Mouse (Mus musculus) mouse trophoblast stem cell (cell line): Measurements from ENCODE around the gene Tmem160.

Source experiments
- in situ Hi-C, 2 experiments: fragments of 300-500 bp; cut with MseI, MboI; formaldehyde crosslinking; loops; 2 replicates in 1 of 2; 3 replicates in 1 of 2; pipeline ENCODE4 v1.15.1; 2025

Gene Tmem160

GRCm38 (mm10) chr7:16452587-16453073 is at the start of gene Tmem160:
TSS of gene Tmem160 (plus strand) at chr7:16452779.
- in situ Hi-C loops, result no loop called here

- in situ Hi-C loops, result no loop called here
These were observed 49.3 kb upstream of the Tmem160 start for GRCm38 (mm10) chr7:16402968-16403948.

- in situ Hi-C loops, result no loop called here
These were observed 48.1 kb upstream of the Tmem160 start for GRCm38 (mm10) chr7:16404315-16405072.

GRCm38 (mm10) chr7:16405073-16405455 is 47.5 kb upstream of the Tmem160 start:
- in situ Hi-C loops, result no loop called here

- in situ Hi-C loops, result no loop called here
These were observed 46.8 kb upstream of the Tmem160 start for GRCm38 (mm10) chr7:16405516-16406351.

GRCm38 (mm10) chr7:16406978-16407377 is 45.6 kb upstream of the Tmem160 start:
- in situ Hi-C loops, result no loop called here

GRCm38 (mm10) chr7:16411100-16411499 is 41.5 kb upstream of the Tmem160 start:
- in situ Hi-C loops, result no loop called here

- in situ Hi-C loops, result no loop called here
These were observed 40.2 kb upstream of the Tmem160 start for GRCm38 (mm10) chr7:16412220-16412896.

GRCm38 (mm10) chr7:16412930-16413329 is 39.6 kb upstream of the Tmem160 start:
- in situ Hi-C loops, result no loop called here

GRCm38 (mm10) chr7:16415426-16415825 is 37.2 kb upstream of the Tmem160 start:
- in situ Hi-C loops, result no loop called here

GRCm38 (mm10) chr7:16417141-16417771 is 35.3 kb upstream of the Tmem160 start:
- in situ Hi-C loops, result no loop called here

GRCm38 (mm10) chr7:16418713-16419112 is 33.9 kb upstream of the Tmem160 start:
- in situ Hi-C loops, result no loop called here

GRCm38 (mm10) chr7:16420493-16421118 is 32.0 kb upstream of the Tmem160 start:
- in situ Hi-C loops, result no loop called here

GRCm38 (mm10) chr7:16422222-16422856 is 30.2 kb upstream of the Tmem160 start:
- in situ Hi-C loops, result no loop called here

- in situ Hi-C loops, result no loop called here
These were observed 28.8 kb upstream of the Tmem160 start for GRCm38 (mm10) chr7:16423731-16424130.

GRCm38 (mm10) chr7:16425721-16426120 is 26.9 kb upstream of the Tmem160 start:
- in situ Hi-C loops, result no loop called here

GRCm38 (mm10) chr7:16426129-16426729 is 26.4 kb upstream of the Tmem160 start:
- in situ Hi-C loops, result no loop called here

- in situ Hi-C loops, result no loop called here
These were observed 19.1 kb upstream of the Tmem160 start for GRCm38 (mm10) chr7:16433352-16433971.

GRCm38 (mm10) chr7:16435088-16435487 is 17.5 kb upstream of the Tmem160 start:
- in situ Hi-C loops, result no loop called here
